Mouse (Mus musculus) gastrocnemius, postnatal 25 days (tissue): ENCODE results near the gene Adk. TPM values are rescaled to one million over a fixed set of nuclear protein-coding genes. Genes with fewer than 3 reads are reported as not detected.

Source experiments
- DNase-seq: peaks from one replicate; pipeline ENCODE4 v3.0.0; 2022
- total RNA-seq, 2 experiments: library from RNA; stranded (reverse); gene quantifications; 1 replicate in 1 of 2; 2 replicates in 1 of 2; pipeline ENCODE4 v1.2.3; 2021

The Adk gene
- total RNA-seq, 2 experiments from 2014 or later: 96.4 to 109 TPM

GRCm38 (mm10) chr14:21099371-21099770 lies 47.0 kb downstream of the Adk start:
- peak; percentile 18 for DNase-seq

- no peak for DNase-seq
Observed at GRCm38 (mm10) chr14:21100876-21101275, 48.5 kb downstream of the Adk start.

GRCm38 (mm10) chr14:21101562-21101961 lies 49.2 kb downstream of the Adk start:
- DNase-seq: peak; percentile 55

GRCm38 (mm10) chr14:21102666-21103203 lies 50.4 kb downstream of the Adk start:
- DNase-seq: no peak

- no peak for DNase-seq
Observed at GRCm38 (mm10) chr14:21105049-21105448, 52.7 kb downstream of the Adk start.

GRCm38 (mm10) chr14:21106582-21106981 lies 54.2 kb downstream of the Adk start:
- DNase-seq: no peak

- no peak for DNase-seq
Observed at GRCm38 (mm10) chr14:21107551-21107950, 55.2 kb downstream of the Adk start.

GRCm38 (mm10) chr14:21110492-21110891 lies 58.1 kb downstream of the Adk start:
- no peak for DNase-seq

GRCm38 (mm10) chr14:21111500-21111899 lies 59.1 kb downstream of the Adk start:
- DNase-seq: no peak

GRCm38 (mm10) chr14:21112174-21112573 lies 59.8 kb downstream of the Adk start:
- DNase-seq: no peak

- no peak for DNase-seq
Observed at GRCm38 (mm10) chr14:21112742-21113141, 60.4 kb downstream of the Adk start.

GRCm38 (mm10) chr14:21114339-21114738 lies 62.0 kb downstream of the Adk start:
- DNase-seq: no peak

GRCm38 (mm10) chr14:21115318-21115717 lies 62.9 kb downstream of the Adk start:
- DNase-seq: no peak

GRCm38 (mm10) chr14:21115888-21116460 lies 63.6 kb downstream of the Adk start:
- DNase-seq: no peak

- no peak for DNase-seq
Observed at GRCm38 (mm10) chr14:21118095-21118494, 65.7 kb downstream of the Adk start.

- no peak for DNase-seq
Observed at GRCm38 (mm10) chr14:21119653-21120313, 67.4 kb downstream of the Adk start.

GRCm38 (mm10) chr14:21120473-21120872 lies 68.1 kb downstream of the Adk start:
- no peak for DNase-seq

GRCm38 (mm10) chr14:21127215-21127614 lies 74.8 kb downstream of the Adk start:
- DNase-seq: no peak

GRCm38 (mm10) chr14:21136906-21137305 lies 84.5 kb downstream of the Adk start:
- no peak for DNase-seq

- no peak for DNase-seq
Observed at GRCm38 (mm10) chr14:21142603-21143002, 90.2 kb downstream of the Adk start.

GRCm38 (mm10) chr14:21143406-21144115 lies 91.2 kb downstream of the Adk start:
- DNase-seq: no peak

- no peak for DNase-seq
Observed at GRCm38 (mm10) chr14:21147171-21147570, 94.8 kb downstream of the Adk start.

GRCm38 (mm10) chr14:21150301-21150700 lies 97.9 kb downstream of the Adk start:
- DNase-seq: no peak
